14 mouse cellular contexts compared by ENCODE assay signal in genomic region chr8:70810962-70811680, GRCm38 (mm10). TPM values are rescaled to one million over a fixed set of nuclear protein-coding genes. Genes with fewer than 3 reads are reported as not detected.
DNase-seq lines count a peak whose midpoint lies in the region; ATAC-seq and TF ChIP-seq lines count a peak whose summit lies in the region.
"Had no signal": no experiment of that assay in that cellular context is flagged by ENCODE, and none has a peak within 500 bp of the region (broad histone marks: within the 10 kb centered on the region; RNA-seq: fewer than 3 reads in every experiment).

No protein-coding gene starts in this region.

- H3K27ac ChIP-seq in CH12.LX (ENCODE audit: insufficient read depth, low read depth) = no peak overlapping the region
- H3K27ac ChIP-seq in midbrain, embryonic 13.5 days = no peak overlapping the region
- no peak overlapping the region for H3K27ac ChIP-seq in midbrain, embryonic 10.5 days (replicated peaks)
- H3K27ac ChIP-seq in hindbrain, embryonic 16.5 days (ENCODE audit: low read depth, low read length) = no peak overlapping the region
- H3K27ac ChIP-seq: hindbrain, postnatal 0 days; kidney, embryonic 15.5 days had no signal

- TF ChIP-seq EP300 in CH12.LX (IDR thresholded peaks at IDR 0.05; ENCODE audit: low read length) = no peak

- no peak overlapping the region for H3K9ac ChIP-seq in CH12.LX (ENCODE audit: insufficient read depth, low read depth)
- H3K9ac ChIP-seq in midbrain, embryonic 13.5 days (replicated peaks) = no peak overlapping the region
- no peak overlapping the region for H3K9ac ChIP-seq in hindbrain, embryonic 16.5 days (ENCODE audit: low read depth, low read length)
- H3K9ac ChIP-seq: kidney, embryonic 15.5 days; lung, embryonic 14.5 days had no signal

- no peak for DNase-seq in CH12.LX (ENCODE audit: extremely low read depth)
- peak; percentile 63 for DNase-seq in naive thymus-derived CD4-positive, alpha-beta T cell, adult 2 months (ENCODE audit: low read depth)
- no peak for DNase-seq in midbrain, embryonic 10.5 days (ENCODE audit: low spot score)
- DNase-seq in heart, adult 18-20 months = no peak
- DNase-seq: adrenal gland, postnatal 10 days; cerebellum, adult 9-11 months; heart, adult 11 months; lung, embryonic 14.5 days had no signal

- H3K79me2 ChIP-seq in CH12.LX (replicated peaks; ENCODE audit: control insufficient read depth, extremely low read depth, insufficient read depth, poor library complexity, severe bottlenecking) = peaks cover 7% of the 10 kb centered on the region; the same call in 1 of the 2 replicates

- in situ Hi-C loops in CH12.LX (cut with MboI; ENCODE audit: low pct_ligation_motif_present, low pct_unique_long_range_greater_than_20kb, low sequenced_read_pairs) = no loop called here

- no peak for TF ChIP-seq CTCF in CH12.LX (conservative IDR thresholded peaks at IDR 0.05 in 1 of 2, IDR thresholded peaks at IDR 0.05 in 1 of 2; ENCODE audit: low read depth in 2 of 2, low read length in 2 of 2)

- peak; percentile 64 for ATAC-seq in common myeloid progenitor, adult 5-6 weeks (replicated peaks; ENCODE audit: low read depth, poor library complexity, severe bottlenecking)
- ATAC-seq in midbrain, embryonic 13.5 days = no peak
- no peak for ATAC-seq in hindbrain, embryonic 16.5 days
- ATAC-seq: hindbrain, postnatal 0 days had no signal

- H3K4me2 ChIP-seq in CH12.LX (ENCODE audit: insufficient read depth, low read depth, poor library complexity, severe bottlenecking) = no peak overlapping the region
- no peak overlapping the region for H3K4me2 ChIP-seq in midbrain, embryonic 13.5 days (replicated peaks)
- H3K4me2 ChIP-seq in hindbrain, embryonic 16.5 days (ENCODE audit: low read length) = no peak overlapping the region
- H3K4me2 ChIP-seq: kidney, embryonic 15.5 days; lung, embryonic 14.5 days; midbrain, embryonic 11.5 days had no signal

- TF ChIP-seq RAD21 in CH12.LX (IDR thresholded peaks at IDR 0.05; ENCODE audit: low read depth, low read length) = no peak

- H3K9me3 ChIP-seq in CH12.LX (replicated peaks; ENCODE audit: low read length) = no peaks in the 10 kb centered on the region
- H3K9me3 ChIP-seq in midbrain, embryonic 13.5 days = no peaks in the 10 kb centered on the region
- H3K9me3 ChIP-seq in midbrain, embryonic 10.5 days (replicated peaks) = no peaks in the 10 kb centered on the region
- no peaks in the 10 kb centered on the region for H3K9me3 ChIP-seq in hindbrain, embryonic 16.5 days (ENCODE audit: control insufficient read depth, low read length)
- H3K9me3 ChIP-seq: kidney, embryonic 15.5 days had no signal

- no peaks in the 10 kb centered on the region for H3K27me3 ChIP-seq in CH12.LX (replicated peaks)
- peaks cover 29% of the 10 kb centered on the region for H3K27me3 ChIP-seq in midbrain, embryonic 13.5 days
- peaks cover 83% of the 10 kb centered on the region for H3K27me3 ChIP-seq in midbrain, embryonic 10.5 days (ENCODE audit: low read depth, poor library complexity, severe bottlenecking)
- peaks cover 11% of the 10 kb centered on the region for H3K27me3 ChIP-seq in hindbrain, embryonic 16.5 days (replicated peaks; ENCODE audit: control insufficient read depth, insufficient read depth, low read length)

- no peak for TF ChIP-seq POLR2A in CH12.LX (IDR thresholded peaks at IDR 0.05; ENCODE audit: low read depth, low read length)

- dilution Hi-C loops in CH12.LX (cut with MboI; ENCODE audit: extremely low pct_ligation_motif_present, extremely low pct_unique_long_range_greater_than_20kb, low sequenced_read_pairs) = no loop called here

- H3K36me3 ChIP-seq in CH12.LX (replicated peaks in 1 of 2; ENCODE audit: control insufficient read depth in 1 of 2, insufficient read depth in 1 of 2, low read length in 1 of 2) = peaks cover 43 to 55% of the 10 kb centered on the region in 2 experiments
- no peaks in the 10 kb centered on the region for H3K36me3 ChIP-seq in midbrain, embryonic 13.5 days
- no peaks in the 10 kb centered on the region for H3K36me3 ChIP-seq in midbrain, embryonic 10.5 days
- H3K36me3 ChIP-seq in hindbrain, embryonic 16.5 days (ENCODE audit: control insufficient read depth, insufficient read depth, low read length) = no peaks in the 10 kb centered on the region
- H3K36me3 ChIP-seq: kidney, embryonic 15.5 days had no signal

- peaks cover 22 to 45% of the 10 kb centered on the region in 2 experiments for H3K4me1 ChIP-seq in CH12.LX (ENCODE audit: control insufficient read depth in 1 of 2, insufficient read depth in 2 of 2)
- no peaks in the 10 kb centered on the region for H3K4me1 ChIP-seq in midbrain, embryonic 13.5 days (replicated peaks)
- peaks cover 16% of the 10 kb centered on the region; the same call in 1 of the 2 replicates for H3K4me1 ChIP-seq in midbrain, embryonic 10.5 days
- H3K4me1 ChIP-seq in hindbrain, embryonic 16.5 days (ENCODE audit: control insufficient read depth, insufficient read depth, low read depth, low read length) = no peaks in the 10 kb centered on the region

- WGBS in midbrain, embryonic 13.5 days = 76% methylated on average over 20 of the region's 20 CpGs
- WGBS in midbrain, embryonic 10.5 days = 76% methylated on average over 20 of the region's 20 CpGs
- 80% methylated on average over 20 of the region's 20 CpGs for WGBS in hindbrain, embryonic 16.5 days

- no peak overlapping the region for H3K4me3 ChIP-seq in CH12.LX (replicated peaks in 1 of 3; ENCODE audit: low read depth in 2 of 3, low read length in 2 of 3, poor library complexity in 1 of 3)
- no peak overlapping the region for H3K4me3 ChIP-seq in midbrain, embryonic 13.5 days (replicated peaks)
- H3K4me3 ChIP-seq in midbrain, embryonic 10.5 days = no peak overlapping the region
- H3K4me3 ChIP-seq in hindbrain, embryonic 16.5 days (ENCODE audit: low read length) = no peak overlapping the region
- H3K4me3 ChIP-seq: kidney, embryonic 15.5 days had no signal

TF ChIP-seq in CH12.LX, 34 proteins besides CTCF, POLR2A, EP300 and RAD21 (continues in another document):
- TF ChIP-seq USF1 (IDR thresholded peaks at IDR 0.05; ENCODE audit: low read depth, low read length) (no peak), MAFK (IDR thresholded peaks at IDR 0.05; ENCODE audit: insufficient replicate concordance, low read length) (peak; percentile 47; the same call in 1 of the 2 replicates), BHLHE40 (IDR thresholded peaks at IDR 0.05; ENCODE audit: low read depth, low read length) (0 out of 2 replicates have a peak, but pooled peaks have one; percentile 17), MEF2A (IDR thresholded peaks at IDR 0.05; ENCODE audit: borderline replicate concordance, low read depth, low read length) (no peak), HCFC1 (IDR thresholded peaks at IDR 0.05; ENCODE audit: low read depth, low read length) (no peak), MYC (IDR thresholded peaks at IDR 0.05; ENCODE audit: low read depth, low read length) (no peak)

RNA-seq across cellular contexts. Expression of gene Il12rb1, which starts 2.9 kb away (rescaled TPM):
- 17.3 and 23.2 TPM in 2 replicates for total RNA-seq in CH12.LX (2012; rRNA removed)
- total RNA-seq in CH12.LX (2014; rRNA removed) = 4.5 and 5.6 TPM in 2 replicates
- 11.4 and 12.5 TPM in 2 replicates for polyA plus RNA-seq in CH12.LX (2012; ENCODE audit: insufficient read length, low read depth)
- 1.6 and 3.5 TPM in 2 replicates for total RNA-seq in common myeloid progenitor, adult 5-6 weeks (2017)
- polyA plus RNA-seq in midbrain, embryonic 13.5 days (2015; fragmentation: Nextera tagmentation; extraction: Ambion mirVana) = not detected in 2 replicates
- 0.05 and 0.11 TPM in 2 replicates for polyA plus RNA-seq in midbrain, embryonic 10.5 days (2016; fragmentation: Nextera tagmentation; extraction: Ambion mirVana)
- polyA plus RNA-seq in hindbrain, embryonic 16.5 days (2015; fragmentation: Nextera tagmentation; extraction: Ambion mirVana) = 0.11 and 0.14 TPM in 2 replicates
- total RNA-seq in heart, adult 18-20 months (2021) = under 1 TPM; 0.15 to 0.31 TPM
- total RNA-seq: hindbrain, postnatal 0 days had no signal
- polyA plus RNA-seq: hindbrain, postnatal 0 days had no signal

RNA-seq across cellular contexts. Expression of gene Mast3, which starts 6.3 kb away (rescaled TPM):
- total RNA-seq in CH12.LX (2012; rRNA removed) (11.3 and 11.6 TPM in 2 replicates), CH12.LX (2014; rRNA removed) (3.3 and 7.0 TPM in 2 replicates)
- 22.2 and 23.4 TPM in 2 replicates for polyA plus RNA-seq in CH12.LX (2012; ENCODE audit: insufficient read length, low read depth)
- total RNA-seq in common myeloid progenitor, adult 5-6 weeks (2017) = 21.7 and 22.2 TPM in 2 replicates
- 14.6 and 18.3 TPM in 2 replicates for polyA plus RNA-seq in midbrain, embryonic 13.5 days (2015; fragmentation: Nextera tagmentation; extraction: Ambion mirVana)
- polyA plus RNA-seq in midbrain, embryonic 10.5 days (2016; fragmentation: Nextera tagmentation; extraction: Ambion mirVana) = 9.8 and 12.1 TPM in 2 replicates
- polyA plus RNA-seq in hindbrain, embryonic 16.5 days (2015; fragmentation: Nextera tagmentation; extraction: Ambion mirVana) = 21.9 and 23.9 TPM in 2 replicates
- total RNA-seq in heart, adult 18-20 months (2021) = 1 to 10 TPM; 6.8 to 9.8 TPM

RNA-seq across cellular contexts. Expression of gene Arrdc2, which starts 28.4 kb away (rescaled TPM):
- total RNA-seq in CH12.LX (2012; rRNA removed) (7.2 and 8.0 TPM in 2 replicates), CH12.LX (2014; rRNA removed) (5.6 and 8.8 TPM in 2 replicates)
- polyA plus RNA-seq in CH12.LX (2012; ENCODE audit: insufficient read length, low read depth) = 4.3 and 6.1 TPM in 2 replicates
- 7.3 and 19.9 TPM in 2 replicates for total RNA-seq in common myeloid progenitor, adult 5-6 weeks (2017)
- polyA plus RNA-seq in midbrain, embryonic 13.5 days (2015; fragmentation: Nextera tagmentation; extraction: Ambion mirVana) = 7.7 and 10.5 TPM in 2 replicates
- 5.2 and 7.3 TPM in 2 replicates for polyA plus RNA-seq in midbrain, embryonic 10.5 days (2016; fragmentation: Nextera tagmentation; extraction: Ambion mirVana)
- 6.8 and 7.9 TPM in 2 replicates for polyA plus RNA-seq in hindbrain, embryonic 16.5 days (2015; fragmentation: Nextera tagmentation; extraction: Ambion mirVana)
- 10 to 100 TPM; 14.8 to 29.0 TPM for total RNA-seq in heart, adult 18-20 months (2021)

RNA-seq across cellular contexts. Expression of gene Pik3r2, which starts 34.6 kb away (rescaled TPM):
- total RNA-seq in CH12.LX (2012; rRNA removed) (37.4 and 45.9 TPM in 2 replicates), CH12.LX (2014; rRNA removed) (12.4 and 13.8 TPM in 2 replicates)
- polyA plus RNA-seq in CH12.LX (2012; ENCODE audit: insufficient read length, low read depth) = 16.3 and 25.8 TPM in 2 replicates
- total RNA-seq in common myeloid progenitor, adult 5-6 weeks (2017) = 19.8 and 23.7 TPM in 2 replicates
- 78.9 and 87.2 TPM in 2 replicates for polyA plus RNA-seq in midbrain, embryonic 13.5 days (2015; fragmentation: Nextera tagmentation; extraction: Ambion mirVana)
- polyA plus RNA-seq in midbrain, embryonic 10.5 days (2016; fragmentation: Nextera tagmentation; extraction: Ambion mirVana) = 66.2 and 66.6 TPM in 2 replicates
- 115 and 118 TPM in 2 replicates for polyA plus RNA-seq in hindbrain, embryonic 16.5 days (2015; fragmentation: Nextera tagmentation; extraction: Ambion mirVana)
- 10 to 100 TPM; 19.7 to 21.4 TPM for total RNA-seq in heart, adult 18-20 months (2021)

RNA-seq across cellular contexts. Expression of gene Mpv17l2, which starts 50.4 kb away (rescaled TPM):
- 25.3 and 28.5 TPM in 2 replicates for total RNA-seq in CH12.LX (2012; rRNA removed)
- 22.8 and 27.1 TPM in 2 replicates for total RNA-seq in CH12.LX (2014; rRNA removed)
- polyA plus RNA-seq in CH12.LX (2012; ENCODE audit: insufficient read length, low read depth) = 31.9 and 36.1 TPM in 2 replicates
- total RNA-seq in common myeloid progenitor, adult 5-6 weeks (2017) = 10.6 and 11.7 TPM in 2 replicates
- 36.2 and 38.4 TPM in 2 replicates for polyA plus RNA-seq in midbrain, embryonic 13.5 days (2015; fragmentation: Nextera tagmentation; extraction: Ambion mirVana)
- 31.7 and 34.6 TPM in 2 replicates for polyA plus RNA-seq in midbrain, embryonic 10.5 days (2016; fragmentation: Nextera tagmentation; extraction: Ambion mirVana)
- polyA plus RNA-seq in hindbrain, embryonic 16.5 days (2015; fragmentation: Nextera tagmentation; extraction: Ambion mirVana) = 48.6 and 49.9 TPM in 2 replicates
- total RNA-seq in heart, adult 18-20 months (2021) = 10 to 100 TPM; 26.9 to 27.5 TPM

Comparison
In these comparisons a context has a peak if more than half of its experiments do, and no peak if none do; other contexts are left out.
1. RNA of gene Il12rb1, which starts 2.9 kb away (polyA plus RNA-seq): 11.4 to 12.5 TPM in CH12.LX; 0.11 to 0.14 TPM in hindbrain, embryonic 16.5 days, 0.05 to 0.11 TPM in midbrain, embryonic 10.5 days and not detected in midbrain, embryonic 13.5 days; every median in the first group is over 10 times any median in the second.